Mouse (Mus musculus): ENCODE results near the gene Kcmf1.

Gene Kcmf1

DNA sequence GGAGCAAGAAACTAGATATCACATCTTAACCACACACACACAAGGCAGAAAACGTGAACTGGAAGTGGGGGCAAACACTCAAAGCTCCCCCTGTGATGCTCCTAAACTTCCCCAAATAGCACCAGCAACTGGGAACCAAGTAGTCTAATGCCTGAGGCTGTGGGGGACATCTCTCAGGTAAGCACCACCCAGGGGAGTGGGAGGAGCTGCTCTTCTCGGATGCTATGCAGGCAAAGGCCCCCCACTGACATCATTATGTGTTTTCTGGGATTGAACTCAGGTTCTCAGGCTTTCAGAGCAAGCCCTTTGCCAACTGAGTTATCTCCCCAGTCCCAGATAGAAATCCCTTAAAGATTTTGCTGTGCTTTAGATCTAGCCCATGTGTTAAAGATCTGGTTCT, 99.1 kb downstream of the Kcmf1 start:
- Histone ChIP-seq H3K36me3 (ENCODE audit: control insufficient read depth, insufficient read depth, low read length, poor library complexity, severe bottlenecking) (no peaks in the 10 kb centered on the region), H3K27me3 (ENCODE audit: control insufficient read depth, insufficient read depth, low read length, poor library complexity, severe bottlenecking) (no peaks in the 10 kb centered on the region)
- no peak for DNase-seq (ENCODE audit: low read depth, low spot score)

DNA sequence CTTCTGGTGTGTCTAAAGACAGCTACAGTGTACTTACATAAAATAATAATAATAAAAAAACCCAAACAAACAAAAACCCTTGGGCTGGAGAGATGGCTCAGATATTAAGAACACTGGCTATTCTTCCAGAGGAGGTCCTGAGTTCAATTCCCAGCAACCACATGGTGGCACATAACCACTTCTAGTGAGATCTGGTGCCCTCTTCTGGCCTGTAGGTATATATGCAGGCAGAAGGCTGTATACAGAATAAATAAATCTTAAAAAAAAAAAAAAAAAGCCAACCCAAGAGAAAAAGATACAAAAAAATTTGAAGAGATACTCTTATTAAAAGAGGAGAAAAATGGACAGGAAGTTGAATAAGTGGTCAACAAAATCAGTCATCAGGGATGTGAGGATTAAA, 102.0 kb downstream of the Kcmf1 start:
- Histone ChIP-seq H3K36me3 (ENCODE audit: control insufficient read depth, insufficient read depth, low read length, poor library complexity, severe bottlenecking) (no peaks in the 10 kb centered on the region), H3K27me3 (ENCODE audit: control insufficient read depth, insufficient read depth, low read length, poor library complexity, severe bottlenecking) (no peaks in the 10 kb centered on the region)
- DNase-seq (ENCODE audit: low read depth, low spot score) = peak; percentile 12

DNA sequence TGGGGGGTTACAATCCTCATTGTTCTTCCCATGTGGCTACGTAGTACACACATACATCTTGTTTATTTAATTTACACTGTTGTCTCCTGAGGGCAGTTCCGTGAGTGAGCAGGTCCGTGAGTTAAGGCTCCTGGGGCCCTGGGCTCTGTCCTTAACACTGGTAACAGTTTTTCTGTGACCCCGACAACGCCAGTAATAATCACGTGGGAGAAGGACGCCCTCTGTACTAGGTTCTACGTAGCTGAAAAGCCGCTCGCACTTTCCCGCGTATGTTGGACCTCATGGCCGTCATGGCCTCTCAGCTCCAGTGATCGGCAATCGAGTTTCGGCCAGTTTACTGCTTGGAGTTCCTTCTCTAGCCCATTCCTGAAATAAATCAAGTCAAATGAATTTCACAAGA, 104.3 kb downstream of the Kcmf1 start:
- DNase-seq (ENCODE audit: low read depth, low spot score) = no peak
- H3K27me3 ChIP-seq (ENCODE audit: control insufficient read depth, insufficient read depth, low read length, poor library complexity, severe bottlenecking) = no peaks in the 10 kb centered on the region
- no peaks in the 10 kb centered on the region for H3K36me3 ChIP-seq (ENCODE audit: control insufficient read depth, insufficient read depth, low read length, poor library complexity, severe bottlenecking)

DNA sequence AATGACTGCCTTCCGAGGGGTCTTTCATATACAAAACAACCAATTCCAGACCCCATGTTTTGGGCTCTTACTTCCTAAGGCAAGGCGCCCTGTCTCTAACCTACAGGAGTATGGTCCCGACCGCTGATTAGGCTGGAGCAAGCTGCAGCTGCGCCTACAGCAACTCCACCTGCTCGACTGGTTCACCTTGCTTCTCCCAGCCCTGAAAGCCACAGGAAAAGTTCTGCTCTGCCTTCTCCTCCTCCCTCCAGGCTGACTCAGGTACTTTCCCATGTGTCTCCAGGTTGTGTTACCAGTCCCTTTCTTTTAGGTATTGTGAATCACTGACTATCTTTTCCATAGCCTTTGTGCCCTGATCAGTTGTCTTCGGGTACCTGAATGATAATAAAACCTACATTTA, 104.9 kb downstream of the Kcmf1 start:
- no peaks in the 10 kb centered on the region for H3K36me3 ChIP-seq (ENCODE audit: control insufficient read depth, insufficient read depth, low read length, poor library complexity, severe bottlenecking)
- no peaks in the 10 kb centered on the region for H3K27me3 ChIP-seq (ENCODE audit: control insufficient read depth, insufficient read depth, low read length, poor library complexity, severe bottlenecking)

DNA sequence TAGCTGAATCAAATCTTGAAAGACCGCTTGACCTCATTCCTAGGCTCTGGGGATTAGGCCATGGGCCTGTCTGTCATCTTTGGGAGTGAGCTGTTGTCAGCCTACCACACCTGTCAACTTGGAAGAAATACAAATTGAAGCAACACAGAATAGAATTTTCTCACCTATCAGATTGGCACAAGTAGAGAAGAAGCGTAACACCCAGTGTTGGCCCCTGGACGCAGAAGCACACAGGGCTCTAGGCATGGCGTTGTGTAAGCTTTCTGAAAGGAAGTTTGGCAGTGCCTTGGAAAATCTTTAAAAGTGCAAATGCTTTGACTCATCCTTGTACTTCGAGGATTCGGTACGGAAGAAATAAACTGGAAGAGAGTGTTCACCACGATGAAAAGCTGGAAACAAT, 107.1 kb downstream of the Kcmf1 start:
- H3K36me3 ChIP-seq (ENCODE audit: control insufficient read depth, insufficient read depth, low read length, poor library complexity, severe bottlenecking) = no peaks in the 10 kb centered on the region
- 0 out of 2 replicates have a peak, but pooled peaks cover 1% of the 10 kb centered on the region for H3K27me3 ChIP-seq (ENCODE audit: control insufficient read depth, insufficient read depth, low read length, poor library complexity, severe bottlenecking)
- DNase-seq (ENCODE audit: low read depth, low spot score) = no peak

More for the DNA sequence above, 104.9 kb downstream of the Kcmf1 start:
- DNase-seq (ENCODE audit: low read depth, low spot score) = no peak
